In genomic region chr10:13071031-13071430, GRCm38 (mm10) we compare ENCODE assay signal across 27 mouse cellular contexts. TPM values are rescaled to one million over a fixed set of nuclear protein-coding genes. Genes with fewer than 3 reads are reported as not detected.
DNase-seq lines count a peak whose midpoint lies in the region; ATAC-seq and TF ChIP-seq lines count a peak whose summit lies in the region.
"Had no signal": no experiment of that assay in that cellular context is flagged by ENCODE, and none has a peak within 500 bp of the region (broad histone marks: within the 10 kb centered on the region; RNA-seq: fewer than 3 reads in every experiment).

No protein-coding gene starts in this region.

- H3K27ac ChIP-seq in kidney, postnatal 0 days, result no peak overlapping the region
- H3K27ac ChIP-seq in midbrain, postnatal 0 days (ENCODE audit: low read depth, low read length), result no peak overlapping the region
- no peak overlapping the region for H3K27ac ChIP-seq in midbrain, embryonic 15.5 days
- H3K27ac ChIP-seq: forebrain, embryonic 10.5 days; hindbrain, embryonic 10.5 days; limb, embryonic 12.5 days; liver, embryonic 13.5 days had no signal

- TF ChIP-seq CTCF in kidney, postnatal 0 days (IDR thresholded peaks at IDR 0.05; ENCODE audit: low read depth), result peak; percentile 34; the same call in 1 of the 2 replicates
- TF ChIP-seq CTCF in midbrain, postnatal 0 days (IDR thresholded peaks at IDR 0.05), result peak; percentile 20

- no peak overlapping the region for H3K4me3 ChIP-seq in kidney, postnatal 0 days (replicated peaks; ENCODE audit: low read depth, low read length)
- no peak overlapping the region for H3K4me3 ChIP-seq in midbrain, postnatal 0 days (ENCODE audit: low read depth, low read length)
- no peak overlapping the region for H3K4me3 ChIP-seq in midbrain, embryonic 15.5 days
- H3K4me3 ChIP-seq: forebrain, embryonic 10.5 days; heart, embryonic 12.5 days; hindbrain, embryonic 10.5 days; limb, embryonic 12.5 days; liver, embryonic 13.5 days had no signal

- no peaks in the 10 kb centered on the region for H3K9me3 ChIP-seq in kidney, postnatal 0 days (replicated peaks; ENCODE audit: low read length)
- H3K9me3 ChIP-seq in midbrain, postnatal 0 days (ENCODE audit: low read length), result no peaks in the 10 kb centered on the region
- no peaks in the 10 kb centered on the region for H3K9me3 ChIP-seq in midbrain, embryonic 15.5 days

- WGBS in kidney, postnatal 0 days, result 89% methylated on average over 2 of the region's 2 CpGs
- 95% methylated on average over 2 of the region's 2 CpGs for WGBS in midbrain, postnatal 0 days
- 91% methylated on average over 2 of the region's 2 CpGs for WGBS in midbrain, embryonic 15.5 days

- no peaks in the 10 kb centered on the region for H3K4me1 ChIP-seq in kidney, postnatal 0 days (replicated peaks; ENCODE audit: insufficient read depth, low read length)
- H3K4me1 ChIP-seq in midbrain, postnatal 0 days (ENCODE audit: insufficient read depth, low read length), result no peaks in the 10 kb centered on the region
- H3K4me1 ChIP-seq in midbrain, embryonic 15.5 days, result no peaks in the 10 kb centered on the region
- H3K4me1 ChIP-seq: forebrain, embryonic 10.5 days; heart, embryonic 12.5 days; hindbrain, embryonic 10.5 days; limb, embryonic 12.5 days; liver, embryonic 13.5 days had no signal

- H3K36me3 ChIP-seq in kidney, postnatal 0 days (ENCODE audit: insufficient read depth, low read length), result no peaks in the 10 kb centered on the region
- no peaks in the 10 kb centered on the region for H3K36me3 ChIP-seq in midbrain, postnatal 0 days (ENCODE audit: insufficient read depth, low read length)
- no peaks in the 10 kb centered on the region for H3K36me3 ChIP-seq in midbrain, embryonic 15.5 days (replicated peaks)
- H3K36me3 ChIP-seq: forebrain, embryonic 10.5 days; G1E; heart, embryonic 12.5 days; hindbrain, embryonic 10.5 days; limb, embryonic 12.5 days; liver, embryonic 13.5 days had no signal

- no peak overlapping the region for H3K9ac ChIP-seq in kidney, postnatal 0 days (ENCODE audit: low read depth, low read length)
- H3K9ac ChIP-seq in midbrain, postnatal 0 days (replicated peaks; ENCODE audit: low read length, poor library complexity, severe bottlenecking), result no peak overlapping the region
- H3K9ac ChIP-seq in midbrain, embryonic 15.5 days, result no peak overlapping the region
- H3K9ac ChIP-seq: forebrain, postnatal 0 days; heart, embryonic 12.5 days; limb, embryonic 12.5 days; liver, embryonic 13.5 days had no signal

- no peak for ATAC-seq in kidney, postnatal 0 days (replicated peaks; ENCODE audit: low FRiP score, low read depth)
- no peak for ATAC-seq in midbrain, postnatal 0 days (ENCODE audit: low FRiP score)
- no peak for ATAC-seq in midbrain, embryonic 15.5 days (replicated peaks)
- ATAC-seq: forebrain, postnatal 0 days had no signal

- no peak overlapping the region for H3K4me2 ChIP-seq in kidney, postnatal 0 days (ENCODE audit: low read length)
- no peak overlapping the region for H3K4me2 ChIP-seq in midbrain, postnatal 0 days (ENCODE audit: low read depth, low read length, poor library complexity, severe bottlenecking)
- H3K4me2 ChIP-seq in midbrain, embryonic 15.5 days, result no peak overlapping the region
- H3K4me2 ChIP-seq: heart, embryonic 12.5 days; limb, embryonic 12.5 days; liver, embryonic 13.5 days; midbrain, embryonic 11.5 days had no signal

- no peak for DNase-seq in kidney, postnatal 0 days (ENCODE audit: low spot score)
- no peak for DNase-seq in kidney, adult 11 months
- DNase-seq in midbrain, postnatal 0 days (ENCODE audit: low spot score), result no peak
- DNase-seq in R1 (ENCODE audit: low read depth, low spot score), result peak; percentile 64
- no peak for DNase-seq in adrenal gland, adult (ENCODE audit: inconsistent age in 2 of 2, low spot score in 1 of 2)
- DNase-seq in urinary bladder, postnatal 36 days (ENCODE audit: low spot score in 2 of 2), result no peak
- DNase-seq: B cell, adult 2 months; cerebellum, adult 11-12 months; cerebellum, postnatal 14 days; forebrain, postnatal 0 days; gastrocnemius, postnatal 25 days; heart, adult 18-20 months; heart, postnatal 10 days; kidney, adult 8-10 months; kidney, postnatal 14 days; layer of hippocampus, postnatal 36 days; liver, embryonic 13.5 days; thymus, adult 2 months; thymus, postnatal 4 days had no signal

- H3K27me3 ChIP-seq in kidney, postnatal 0 days (ENCODE audit: insufficient read depth, low read length), result no peaks in the 10 kb centered on the region
- no peaks in the 10 kb centered on the region for H3K27me3 ChIP-seq in midbrain, postnatal 0 days (ENCODE audit: insufficient read depth, low read length)
- H3K27me3 ChIP-seq in midbrain, embryonic 15.5 days (replicated peaks), result no peaks in the 10 kb centered on the region
- H3K27me3 ChIP-seq: heart, embryonic 12.5 days; limb, embryonic 12.5 days; liver, embryonic 13.5 days had no signal

RNA-seq across cellular contexts. Expression of gene Plagl1, which starts 10.7 kb away (rescaled TPM):
- 44.2 and 52.2 TPM in 2 replicates for polyA plus RNA-seq in kidney, postnatal 0 days (2015; fragmentation: Nextera tagmentation; extraction: Ambion mirVana)
- 39.0 and 122 TPM in 2 replicates for total RNA-seq in midbrain, postnatal 0 days (2014; rRNA removed)
- polyA plus RNA-seq in midbrain, postnatal 0 days (2015; fragmentation: Nextera tagmentation; extraction: Ambion mirVana), result 16.1 and 20.1 TPM in 2 replicates
- 34.7 and 36.2 TPM in 2 replicates for polyA plus RNA-seq in midbrain, embryonic 15.5 days (2015; fragmentation: Nextera tagmentation; extraction: Ambion mirVana)
- total RNA-seq: neutrophil, adult 5-6 weeks had no signal
